Mouse (Mus musculus) E14TG2a.4 (cell line): Measurements from ENCODE around the gene Gpr35.

Experiments
- CTCF ChIP-seq: conservative IDR thresholded peaks from 2 replicates; pipeline ENCODE4 v1.5.1; 2014; ENCODE audit warnings: low read length
- NANOG ChIP-seq: IDR thresholded peaks from 2 replicates; pipeline ENCODE4 v1.6.1; 2014; ENCODE audit warnings: borderline replicate concordance, low read length, mixed read lengths
- POU5F1 ChIP-seq: IDR thresholded peaks from 2 replicates; pipeline ENCODE4 v1.6.1; 2014; ENCODE audit warnings: low read length, borderline replicate concordance

- no peak for TF ChIP-seq CTCF
- TF ChIP-seq POU5F1: no peak
- no peak for TF ChIP-seq NANOG
Measured at GRCm38 (mm10) chr1:92950607-92951006, at the start of gene Gpr35.
